Mouse (Mus musculus) hindbrain, embryonic 13.5 days (tissue): ENCODE data around the gene Tex11. TPM values are rescaled to one million over a fixed set of nuclear protein-coding genes. Genes with fewer than 3 reads are reported as not detected.
A peak's percentile ranks its signal among the peaks of the same experiment; 100 is the strongest.
"Not testable (repeated sequence)": the region's sequence is repeated elsewhere in the genome, so short reads cannot be mapped to it uniquely, and the experiment has no call there.

Source experiments
- ATAC-seq: fragments of 200-750 bp; cut with Nextera tagmentation; 2 replicates; pipeline ENCODE4 v1.8.0; 2017; ENCODE audit warnings: moderate TSS enrichment; ENCODE audit not compliant: low FRiP score
- H3K27ac ChIP-seq: fragments of 300-500 bp; sonication (generic); 2 replicates; pipeline ENCODE4 v1.5.1; 2015; ENCODE audit warnings: inconsistent platforms, mild to moderate bottlenecking, moderate library complexity
- H3K27me3 ChIP-seq: fragments of 300-500 bp; sonication (generic); 2 replicates; pipeline ENCODE4 v1.6.1; 2015; ENCODE audit warnings: mild to moderate bottlenecking, inconsistent platforms
- H3K36me3 ChIP-seq: fragments of 300-500 bp; sonication (generic); 2 replicates; pipeline ENCODE4 v1.6.1; 2015; ENCODE audit warnings: mild to moderate bottlenecking, inconsistent platforms
- H3K4me1 ChIP-seq: fragments of 300-500 bp; sonication (generic); replicated peaks from 2 replicates; pipeline ENCODE4 v1.6.1; 2015; ENCODE audit warnings: inconsistent platforms
- H3K4me2 ChIP-seq: fragments of 300-500 bp; sonication (generic); 2 replicates; pipeline ENCODE4 v1.6.1; 2015; ENCODE audit warnings: inconsistent platforms, mild to moderate bottlenecking, moderate library complexity
- H3K4me3 ChIP-seq: fragments of 300-500 bp; sonication (generic); 2 replicates; pipeline ENCODE4 v1.5.1; 2015; ENCODE audit warnings: mild to moderate bottlenecking, inconsistent platforms
- H3K9ac ChIP-seq: fragments of 300-500 bp; sonication (generic); 2 replicates; pipeline ENCODE4 v1.6.1; 2015; ENCODE audit warnings: mild to moderate bottlenecking, inconsistent platforms
- H3K9me3 ChIP-seq: fragments of 300-500 bp; sonication (generic); 2 replicates; pipeline ENCODE4 v1.6.1; 2016; ENCODE audit warnings: inconsistent platforms
- WGBS: fragments of 180-500 bp; shearing (Covaris S2); methylation state at CpG from one replicate; pipeline ENCODE4 v1.1.7; 2015; 5-methylcytosine and 5-hydroxymethylcytosine counted together
- polyA plus RNA-seq: library from polyadenylated mRNA; unstranded; fragments of >200 nt; fragmentation: Nextera tagmentation; extraction: Ambion mirVana; gene quantifications from 2 replicates; pipeline ENCODE4 v1.2.1, GENCODE M21; 2015

Gene Tex11
- 0.06 TPM in 1 of 2 replicates, not detected in the other for polyA plus RNA-seq

- Histone ChIP-seq H3K4me3 (no peak within 1 kb of the TSS), H3K27me3 (no peaks in the 10 kb centered on the region), H3K4me1 (no peaks in the 10 kb centered on the region), H3K9ac (no peak within 1 kb of the TSS), H3K36me3 (no peaks in the 10 kb centered on the region), H3K27ac (no peak within 1 kb of the TSS), H3K4me2 (no peak within 1 kb of the TSS), H3K9me3 (no peaks in the 10 kb centered on the region)
- ATAC-seq = no peak
- 91% methylated on average over 31 of the region's 31 CpGs for WGBS
Measured at GRCm38 (mm10) chrX:101059541-101059940, at the start of gene Tex11. TSS of gene Tex11 (minus strand) at chrX:101059667.

GRCm38 (mm10) chrX:101085920-101086319, 26.5 kb upstream of the Tex11 start, which contains the start of gene Slc7a3:
TSS of gene Slc7a3 (minus strand) at chrX:101086020.
- no peak within 1 kb of the TSS for H3K27ac ChIP-seq
- H3K4me2 ChIP-seq = peak within 1 kb of the TSS; percentile 56
- H3K9me3 ChIP-seq = no peaks in the 10 kb centered on the region
- WGBS = 41% methylated on average over 11 of the region's 11 CpGs
- ATAC-seq = no peak
- H3K36me3 ChIP-seq = no peaks in the 10 kb centered on the region
- peaks cover 18% of the 10 kb centered on the region for H3K27me3 ChIP-seq
- H3K4me1 ChIP-seq = 0 out of 2 replicates have a peak, but pooled peaks cover 3% of the 10 kb centered on the region
- peak within 1 kb of the TSS; percentile 31 for H3K4me3 ChIP-seq
- H3K9ac ChIP-seq = no peak within 1 kb of the TSS

- H3K27ac ChIP-seq, H3K36me3 ChIP-seq, H3K4me1 ChIP-seq, H3K9me3 ChIP-seq, H3K9ac ChIP-seq: not testable (repeated sequence)
- Histone ChIP-seq H3K27me3 (peaks cover 18% of the 10 kb centered on the region), H3K4me3 (peak overlapping the region; percentile 31), H3K4me2 (peak overlapping the region; percentile 56)
- WGBS = 23% methylated on average over 9 of the region's 9 CpGs
- ATAC-seq = 0 out of 2 replicates have a peak, but pooled peaks have one; percentile 57
Measured at GRCm38 (mm10) chrX:101085211-101085610, 25.7 kb upstream of the Tex11 start.

- H3K9ac ChIP-seq = no peak overlapping the region
- 0 out of 2 replicates have a peak, but pooled peaks cover 3% of the 10 kb centered on the region for H3K4me1 ChIP-seq
- no peak for ATAC-seq
- H3K36me3 ChIP-seq = no peaks in the 10 kb centered on the region
- H3K27me3 ChIP-seq = peaks cover 18% of the 10 kb centered on the region
- 36% methylated on average over 2 of the region's 2 CpGs for WGBS
- peak overlapping the region; percentile 56; the same call in 1 of the 2 replicates for H3K4me2 ChIP-seq
- no peak overlapping the region for H3K4me3 ChIP-seq
- H3K9me3 ChIP-seq = no peaks in the 10 kb centered on the region
- H3K27ac ChIP-seq = no peak overlapping the region
Measured at GRCm38 (mm10) chrX:101084192-101084591, 24.7 kb upstream of the Tex11 start.

GRCm38 (mm10) chrX:101065245-101065644, 5.8 kb upstream of the Tex11 start:
- Histone ChIP-seq H3K4me1 (no peaks in the 10 kb centered on the region), H3K27me3 (no peaks in the 10 kb centered on the region), H3K9me3 (no peaks in the 10 kb centered on the region), H3K4me2 (no peak overlapping the region), H3K36me3 (no peaks in the 10 kb centered on the region), H3K27ac (no peak overlapping the region), H3K9ac (no peak overlapping the region), H3K4me3 (no peak overlapping the region)
- WGBS = 87% methylated on average over 1 of the region's 1 CpGs
- ATAC-seq = no peak

- Histone ChIP-seq H3K9me3 (no peaks in the 10 kb centered on the region), H3K36me3 (no peaks in the 10 kb centered on the region), H3K4me1 (no peaks in the 10 kb centered on the region), H3K27ac (no peak overlapping the region), H3K9ac (no peak overlapping the region), H3K4me3 (no peak overlapping the region), H3K4me2 (no peak overlapping the region), H3K27me3 (no peaks in the 10 kb centered on the region)
- WGBS = 65% methylated on average over 2 of the region's 2 CpGs
- no peak for ATAC-seq
Measured at GRCm38 (mm10) chrX:101063503-101063902, 4.0 kb upstream of the Tex11 start.

- Histone ChIP-seq H3K36me3 (no peaks in the 10 kb centered on the region), H3K9me3 (no peaks in the 10 kb centered on the region), H3K27me3 (no peaks in the 10 kb centered on the region), H3K4me1 (no peaks in the 10 kb centered on the region), H3K4me2 (no peak overlapping the region), H3K27ac (no peak overlapping the region), H3K9ac (no peak overlapping the region), H3K4me3 (no peak overlapping the region)
- no peak for ATAC-seq
- WGBS = 35% methylated on average over 2 of the region's 2 CpGs
Measured at GRCm38 (mm10) chrX:100943640-100944039, 115.8 kb downstream of the Tex11 start.

GRCm38 (mm10) chrX:100839211-100839610, 220.3 kb downstream of the Tex11 start:
- Histone ChIP-seq H3K9ac (no peak overlapping the region), H3K27me3 (no peaks in the 10 kb centered on the region), H3K36me3 (no peaks in the 10 kb centered on the region), H3K9me3 (no peaks in the 10 kb centered on the region), H3K4me3 (no peak overlapping the region), H3K27ac (no peak overlapping the region), H3K4me1 (no peaks in the 10 kb centered on the region), H3K4me2 (no peak overlapping the region)
- ATAC-seq = no peak

- Histone ChIP-seq H3K4me2 (no peak overlapping the region), H3K27me3 (peaks cover 5% of the 10 kb centered on the region; the same call in 1 of the 2 replicates), H3K27ac (no peak overlapping the region), H3K36me3 (no peaks in the 10 kb centered on the region), H3K4me3 (no peak overlapping the region), H3K4me1 (no peaks in the 10 kb centered on the region), H3K9me3 (no peaks in the 10 kb centered on the region), H3K9ac (no peak overlapping the region)
- no peak for ATAC-seq
- 85% methylated on average over 2 of the region's 2 CpGs for WGBS
Measured at GRCm38 (mm10) chrX:100832806-100833205, 226.7 kb downstream of the Tex11 start.

- Histone ChIP-seq H3K36me3 (no peaks in the 10 kb centered on the region), H3K9me3 (no peaks in the 10 kb centered on the region), H3K4me1 (no peaks in the 10 kb centered on the region), H3K9ac (no peak overlapping the region), H3K27ac (no peak overlapping the region), H3K4me3 (no peak overlapping the region), H3K4me2 (no peak overlapping the region), H3K27me3 (peaks cover 5% of the 10 kb centered on the region; the same call in 1 of the 2 replicates)
- ATAC-seq = no peak
- 84% methylated on average over 1 of the region's 1 CpGs for WGBS
Measured at GRCm38 (mm10) chrX:100825557-100825956, 233.9 kb downstream of the Tex11 start.

- Histone ChIP-seq H3K9me3 (no peaks in the 10 kb centered on the region), H3K4me2 (no peak overlapping the region), H3K36me3 (0 out of 2 replicates have a peak, but pooled peaks cover 9% of the 10 kb centered on the region), H3K27me3 (no peaks in the 10 kb centered on the region), H3K4me3 (no peak overlapping the region), H3K9ac (no peak overlapping the region), H3K27ac (no peak overlapping the region), H3K4me1 (no peaks in the 10 kb centered on the region)
- 45% methylated on average over 1 of the region's 1 CpGs for WGBS
- ATAC-seq = no peak
Measured at GRCm38 (mm10) chrX:100821149-100821548, 238.3 kb downstream of the Tex11 start.

- H3K9me3 ChIP-seq = no peaks in the 10 kb centered on the region
- 90% methylated on average over 9 of the region's 9 CpGs for WGBS
- no peaks in the 10 kb centered on the region for H3K27me3 ChIP-seq
- H3K36me3 ChIP-seq = peaks cover 31% of the 10 kb centered on the region
- H3K4me1 ChIP-seq = no peaks in the 10 kb centered on the region
- no peak overlapping the region for H3K4me3 ChIP-seq
- no peak overlapping the region for H3K4me2 ChIP-seq
- ATAC-seq = no peak
- H3K27ac ChIP-seq = no peak overlapping the region
- H3K9ac ChIP-seq = no peak overlapping the region
Measured at GRCm38 (mm10) chrX:100818681-100819080, 240.8 kb downstream of the Tex11 start.

- H3K36me3 ChIP-seq = peaks cover 59% of the 10 kb centered on the region
- H3K4me1 ChIP-seq = no peaks in the 10 kb centered on the region
- H3K4me2 ChIP-seq = no peak overlapping the region
- 81% methylated on average over 7 of the region's 7 CpGs for WGBS
- ATAC-seq = no peak
- no peaks in the 10 kb centered on the region for H3K9me3 ChIP-seq
- H3K27ac ChIP-seq = no peak overlapping the region
- no peaks in the 10 kb centered on the region for H3K27me3 ChIP-seq
- no peak overlapping the region for H3K4me3 ChIP-seq
- no peak overlapping the region for H3K9ac ChIP-seq
Measured at GRCm38 (mm10) chrX:100815766-100816165, 243.7 kb downstream of the Tex11 start.
